Mouse (Mus musculus): Measurements from ENCODE around the gene 2010111I01Rik.
A peak's percentile ranks its signal among the peaks of the same experiment; 100 is the strongest.
"Not testable (repeated sequence)": the region's sequence is repeated elsewhere in the genome, so short reads cannot be mapped to it uniquely, and the experiment has no call there.

The 2010111I01Rik gene

DNA sequence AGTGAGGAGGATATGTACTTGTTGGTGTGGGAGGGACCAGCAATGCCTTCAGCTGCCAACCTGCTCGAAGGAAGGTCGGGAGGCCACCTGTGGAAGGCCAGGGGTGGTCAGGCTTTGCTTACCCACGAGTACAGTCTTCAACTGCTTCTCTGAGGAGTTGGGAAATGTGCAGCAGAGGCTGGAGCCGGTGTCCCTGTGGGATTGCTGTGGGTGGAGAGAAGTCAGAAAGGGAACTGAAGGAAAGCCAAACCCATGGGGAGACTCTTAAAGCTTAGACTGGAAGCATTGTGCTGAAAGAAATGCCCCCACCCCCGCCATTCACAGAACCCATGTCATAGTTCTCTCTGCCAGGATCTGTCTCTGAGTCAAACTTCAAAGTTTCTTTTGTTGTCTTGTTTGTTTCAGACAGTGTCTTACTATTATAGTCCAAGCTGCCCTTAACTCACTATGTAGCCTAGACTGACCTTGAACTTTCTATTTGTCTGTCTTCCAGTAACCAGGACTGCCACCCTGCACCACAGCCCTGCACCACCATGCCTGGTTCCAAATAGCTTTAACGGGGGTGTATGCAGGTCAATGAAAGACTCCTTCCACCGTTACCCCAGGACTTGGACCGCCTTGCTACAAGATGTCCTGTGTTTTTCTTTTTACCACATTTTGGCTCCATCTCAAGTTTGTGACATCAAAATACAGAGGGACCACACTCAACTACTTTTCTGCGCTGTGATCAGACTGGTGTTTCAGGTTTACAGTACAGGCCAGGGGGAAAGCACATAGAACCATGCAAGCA lies 358.8 kb downstream of the 2010111I01Rik start:
- DNase-seq: no peak

DNA sequence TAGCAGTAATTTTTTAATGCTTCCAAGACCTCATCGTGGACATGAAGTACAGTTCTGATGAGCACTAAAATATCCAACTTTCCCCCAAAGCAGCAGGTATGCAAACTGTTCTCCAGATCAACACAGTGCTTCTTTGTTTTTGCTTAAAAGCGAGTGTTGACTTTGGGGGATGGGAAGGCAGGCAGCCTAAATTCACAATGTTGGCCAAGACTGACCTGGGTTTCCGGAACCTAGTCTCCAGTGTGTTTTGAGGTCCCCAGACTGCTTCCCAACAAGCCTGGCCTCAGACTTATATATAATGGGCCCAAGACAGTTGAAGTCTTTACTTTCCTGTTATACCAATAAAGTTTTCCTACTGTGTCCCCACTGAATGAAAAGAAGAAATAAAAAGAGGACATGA lies 359.6 kb downstream of the 2010111I01Rik start:
- no peak for DNase-seq

DNA sequence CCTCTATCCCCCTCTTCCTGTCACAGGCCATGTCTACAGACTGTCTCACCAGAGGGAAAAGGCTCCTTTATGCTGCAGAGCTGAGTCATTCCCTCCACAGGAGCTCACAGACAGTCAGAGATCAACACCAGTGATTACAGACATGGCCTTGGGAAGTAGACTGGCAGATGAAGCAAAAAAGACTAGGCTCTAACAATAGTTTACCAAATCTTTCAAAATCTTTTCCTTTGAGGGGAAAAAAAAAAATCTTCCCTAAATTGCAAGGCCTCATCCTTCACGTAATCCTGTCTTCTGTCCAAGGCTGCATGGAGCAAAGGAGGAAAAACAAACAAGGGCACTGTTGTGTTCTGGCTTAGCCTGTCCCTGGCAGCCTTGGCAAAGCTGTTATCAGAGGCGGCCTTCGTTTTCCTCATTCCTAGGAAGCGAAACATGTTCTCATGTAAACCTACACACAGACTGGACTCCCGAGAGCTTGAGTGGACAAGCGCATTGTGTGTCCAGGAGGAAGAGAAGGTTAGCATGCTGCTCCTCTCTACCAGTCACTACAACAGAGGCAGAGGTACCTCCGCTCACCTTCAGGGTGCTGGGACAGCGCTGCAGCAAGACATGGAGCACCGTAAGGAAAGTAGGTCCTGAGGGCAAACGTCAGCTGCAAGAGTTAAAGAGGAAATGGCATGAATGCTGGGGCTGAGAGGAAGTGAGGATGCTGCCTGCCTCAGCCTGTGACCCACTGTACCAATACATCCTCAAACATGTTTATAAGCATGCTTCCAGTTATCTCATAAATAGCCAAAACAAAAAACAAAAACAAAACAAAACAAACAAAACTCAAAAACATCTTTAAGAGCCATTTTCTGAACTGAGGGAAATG lies 360.5 kb downstream of the 2010111I01Rik start:
- DNase-seq: no peak

DNA sequence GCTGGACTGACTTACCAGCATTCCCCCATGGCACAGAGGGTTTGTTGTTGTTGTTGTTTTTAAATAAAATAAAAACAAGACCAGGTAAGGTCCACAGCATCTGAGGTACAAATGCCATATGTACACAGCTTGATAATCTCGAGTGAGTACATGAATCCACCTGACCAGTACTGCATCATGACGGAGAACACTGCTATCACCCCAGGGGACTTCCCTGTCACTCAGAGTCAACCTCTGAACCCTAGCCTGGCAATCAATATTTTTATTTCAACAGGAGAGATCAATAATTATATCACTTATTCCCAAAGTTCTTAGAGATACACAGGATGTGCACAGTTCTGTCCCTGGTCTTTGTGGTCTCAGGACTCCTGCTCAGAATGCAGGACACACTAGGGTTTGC lies 361.3 kb downstream of the 2010111I01Rik start:
- no peak for DNase-seq

DNA sequence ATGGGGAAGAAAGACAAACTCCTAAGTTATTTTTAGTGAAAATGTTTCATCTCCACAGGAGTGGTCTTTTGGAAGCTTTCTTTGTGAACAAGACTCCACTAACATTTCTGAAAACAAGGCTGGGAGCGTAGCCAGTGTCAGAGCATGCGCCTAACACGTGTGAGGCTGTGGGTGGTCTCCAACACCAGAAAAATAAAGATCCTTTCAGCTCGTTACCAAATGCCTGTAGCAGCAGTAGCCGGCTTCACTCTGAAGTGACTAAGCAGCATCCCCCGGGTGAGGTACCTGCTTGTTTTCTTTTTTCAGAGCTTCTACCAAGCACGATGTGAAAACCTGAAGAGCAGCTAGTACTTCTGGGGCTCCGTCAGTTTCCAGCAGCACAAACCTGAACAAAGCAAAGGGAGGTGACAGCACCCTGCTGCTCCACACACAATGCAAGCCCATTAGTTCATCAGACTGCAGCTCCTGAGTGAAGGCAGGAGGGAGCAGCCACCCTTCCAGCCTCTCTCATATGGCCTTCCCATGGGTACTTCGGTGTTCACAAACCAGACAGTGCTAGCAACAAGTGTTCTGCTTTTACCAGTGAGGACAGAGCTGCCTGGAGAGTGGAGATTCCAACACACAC lies 365.7 kb downstream of the 2010111I01Rik start:
- DNase-seq: no peak

DNA sequence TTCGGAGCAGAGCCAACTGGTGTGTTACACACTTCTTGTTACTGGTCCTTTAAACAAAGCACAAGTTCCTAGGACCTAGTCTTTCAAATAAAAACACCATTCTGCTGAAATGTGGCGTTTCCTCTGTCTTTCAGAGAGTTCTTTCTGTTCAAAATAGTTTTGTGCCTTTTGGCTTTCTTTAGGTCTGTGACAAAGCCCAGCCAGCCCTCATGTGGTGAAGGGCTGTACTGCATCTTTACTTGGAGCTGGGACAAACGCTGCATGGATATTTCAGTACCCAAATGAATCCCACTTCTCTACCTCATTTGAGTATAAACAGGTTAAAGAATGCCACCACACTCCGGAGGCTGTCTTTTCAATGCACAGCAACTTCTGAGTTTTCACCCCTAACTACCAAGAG lies 366.7 kb downstream of the 2010111I01Rik start:
- peak; percentile 78 to 80 for DNase-seq

DNA sequence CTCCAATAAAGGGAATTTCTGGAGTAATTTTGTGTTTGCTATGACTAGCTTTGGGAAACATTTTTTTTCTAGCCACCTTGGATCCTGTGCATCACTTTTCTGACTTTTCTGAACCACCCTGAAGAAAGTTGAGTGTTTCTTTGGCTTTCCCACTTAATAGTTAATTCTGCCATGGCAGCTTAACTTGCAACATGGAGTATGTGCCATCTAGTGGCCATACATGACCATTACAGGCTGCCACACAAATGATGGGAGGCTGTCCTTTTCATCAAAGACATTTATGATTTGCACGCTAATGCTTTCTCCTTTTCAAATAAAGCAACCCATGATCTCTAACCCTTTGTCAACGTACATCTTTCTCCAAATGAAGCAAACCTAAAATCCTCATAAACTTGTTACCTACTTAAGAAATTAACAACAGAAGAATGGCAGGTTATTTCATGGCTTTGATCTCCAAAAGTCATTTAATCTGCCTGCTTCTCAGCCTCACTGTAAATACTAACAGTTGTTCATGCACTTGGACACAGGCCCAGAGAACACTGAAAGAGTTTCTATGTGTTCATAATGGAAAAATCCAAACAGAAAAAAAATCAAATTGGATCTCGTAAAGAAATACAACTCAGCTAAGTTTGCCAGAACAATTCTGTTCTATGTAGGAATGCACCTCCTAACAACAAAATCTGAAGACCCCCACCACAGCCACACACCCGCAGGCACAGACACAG lies 368.0 kb downstream of the 2010111I01Rik start:
- DNase-seq: peak; percentile 78 to 79

DNA sequence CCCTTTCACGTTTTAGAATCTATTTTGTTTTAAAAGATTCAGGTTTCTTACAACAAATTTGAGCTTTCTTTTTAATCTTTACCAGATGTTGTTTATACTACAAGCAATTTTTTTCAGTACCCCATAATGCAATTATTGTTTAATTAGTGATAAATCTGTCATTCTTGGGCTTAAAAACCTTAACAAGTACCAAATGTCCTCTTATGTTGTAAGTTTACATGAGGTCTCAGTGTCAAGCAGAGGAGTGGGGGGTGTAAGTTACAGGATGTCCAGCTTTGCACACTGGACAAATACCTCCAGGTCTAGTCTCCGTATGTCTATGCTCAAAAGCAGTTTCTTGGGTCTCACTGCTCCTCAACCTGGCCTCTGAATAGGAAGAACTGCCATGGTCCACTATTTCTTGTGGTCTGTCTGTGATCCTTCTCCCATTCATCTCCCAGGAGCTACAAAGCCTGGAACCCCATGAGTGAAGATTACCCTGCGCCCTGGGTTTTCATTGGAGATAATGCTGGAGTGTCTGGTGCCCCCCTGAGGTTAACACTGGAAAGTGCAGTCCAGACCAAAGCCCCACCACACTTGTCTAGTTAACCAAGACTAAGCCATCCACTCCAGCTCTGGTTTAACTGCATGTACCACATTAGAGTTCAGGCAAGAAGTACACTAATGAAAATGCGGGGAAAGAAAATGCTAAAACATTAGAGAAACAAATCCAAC lies 370.9 kb downstream of the 2010111I01Rik start:
- DNase-seq: peak; percentile 52 to 60

DNA sequence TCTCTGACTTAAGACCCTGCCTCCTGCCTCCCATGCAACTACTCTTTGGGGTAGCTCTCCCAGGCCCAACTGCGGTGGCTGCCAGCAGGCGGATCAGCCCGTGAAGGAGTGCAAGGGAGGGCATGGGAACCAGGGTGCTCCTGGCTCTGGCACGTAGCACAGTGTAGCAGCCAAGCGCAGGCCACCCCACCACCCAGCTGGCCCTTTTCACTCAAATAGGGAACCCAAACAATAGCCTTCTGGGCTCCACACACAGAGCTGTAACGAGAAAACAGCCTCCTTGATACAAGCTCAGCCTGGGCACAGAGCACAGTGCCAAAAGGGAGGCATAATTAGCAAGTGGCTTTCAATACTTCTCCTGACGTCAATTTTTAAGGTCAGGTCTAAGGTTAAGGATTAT lies 371.6 kb downstream of the 2010111I01Rik start:
- DNase-seq: no peak

DNA sequence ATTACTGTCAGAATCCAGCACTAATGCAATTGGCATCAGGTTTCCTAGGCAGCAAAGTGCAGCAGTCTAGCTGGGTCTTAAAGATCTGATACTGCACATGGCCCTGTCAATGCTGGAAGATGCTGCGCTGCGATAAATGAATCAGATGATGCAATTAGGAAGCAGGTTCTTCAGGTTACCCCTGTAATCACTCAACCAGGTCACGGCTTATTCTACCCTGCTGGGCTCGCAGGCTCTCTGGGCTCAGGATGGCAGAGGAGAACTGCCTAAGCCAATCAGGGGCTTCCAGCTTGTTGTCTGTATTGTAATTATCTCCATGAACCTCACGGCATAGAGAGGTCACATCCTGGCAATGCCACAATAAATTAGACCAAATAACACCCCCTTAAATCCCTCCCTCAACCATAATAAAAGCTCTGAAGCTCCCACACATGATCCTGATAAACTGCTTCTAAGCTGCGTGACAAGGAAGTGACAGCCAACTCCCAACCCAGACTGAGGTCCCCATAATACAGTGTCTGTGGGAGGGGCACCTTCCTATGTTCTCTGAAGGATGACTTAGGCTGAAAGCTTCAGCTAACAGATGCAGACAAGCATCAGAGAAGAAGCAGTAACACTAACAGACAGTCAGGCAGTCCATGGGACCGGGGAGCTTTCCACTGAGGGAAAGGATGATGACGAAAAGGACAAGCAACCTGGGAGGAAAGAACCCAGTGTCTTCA lies 372.7 kb downstream of the 2010111I01Rik start:
- DNase-seq: no peak

DNA sequence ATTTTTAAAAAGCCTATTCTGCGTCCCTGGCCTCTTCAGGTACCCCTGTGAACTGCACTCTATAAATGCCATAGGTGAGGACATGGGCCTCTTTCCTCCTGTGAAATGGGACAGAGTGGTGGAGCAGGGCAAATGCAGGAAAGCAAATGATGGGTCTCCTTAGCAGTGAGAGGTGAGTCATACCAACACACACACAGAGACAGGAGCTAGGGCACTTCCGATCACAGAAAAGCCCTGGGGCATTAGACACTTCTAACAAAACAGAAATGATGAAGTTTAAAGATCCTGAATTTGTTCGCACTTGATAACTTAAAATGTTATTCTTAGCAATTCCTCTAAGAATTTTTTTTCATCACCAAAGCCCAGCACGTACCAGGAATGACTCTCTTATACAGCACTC lies 375.3 kb downstream of the 2010111I01Rik start:
- DNase-seq: no peak

DNA sequence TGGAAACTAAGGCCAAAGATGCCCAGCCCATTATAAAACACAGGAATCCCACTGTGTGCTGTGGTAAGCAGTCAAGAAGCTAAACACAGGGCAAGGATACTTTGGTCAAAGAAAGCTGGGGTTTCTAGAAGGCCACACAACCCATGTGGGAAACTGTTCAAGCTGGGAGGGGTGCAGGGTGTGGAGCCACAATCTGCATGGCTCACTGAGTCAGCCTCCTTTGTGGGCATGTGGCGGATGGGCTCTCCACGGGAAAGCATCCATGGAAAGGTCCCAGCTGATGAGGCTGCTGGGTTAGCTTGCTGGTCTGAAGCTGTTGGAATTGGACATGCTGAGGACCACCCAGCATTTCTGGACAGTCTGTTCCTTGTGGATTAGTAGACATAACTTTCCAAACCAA lies 378.1 kb downstream of the 2010111I01Rik start:
- DNase-seq: no peak

DNA sequence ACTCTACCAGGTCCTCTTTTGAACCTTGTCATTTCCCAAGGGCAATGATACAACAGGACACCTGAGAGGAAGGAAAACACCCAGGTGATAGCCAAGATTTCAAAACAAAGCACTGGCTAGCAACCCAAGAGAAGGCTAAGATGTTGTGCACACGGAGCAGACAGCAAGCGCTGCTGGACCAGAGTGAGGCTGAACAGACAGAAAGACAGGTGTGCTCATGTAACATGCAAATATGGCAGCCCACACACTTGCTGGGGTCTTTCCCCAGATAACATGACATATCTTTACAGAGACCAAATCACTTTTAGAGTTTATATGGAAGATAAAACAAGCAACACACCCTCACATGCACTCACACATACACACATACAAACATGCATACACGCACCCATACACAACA lies 379.8 kb downstream of the 2010111I01Rik start:
- no peak for DNase-seq

DNA sequence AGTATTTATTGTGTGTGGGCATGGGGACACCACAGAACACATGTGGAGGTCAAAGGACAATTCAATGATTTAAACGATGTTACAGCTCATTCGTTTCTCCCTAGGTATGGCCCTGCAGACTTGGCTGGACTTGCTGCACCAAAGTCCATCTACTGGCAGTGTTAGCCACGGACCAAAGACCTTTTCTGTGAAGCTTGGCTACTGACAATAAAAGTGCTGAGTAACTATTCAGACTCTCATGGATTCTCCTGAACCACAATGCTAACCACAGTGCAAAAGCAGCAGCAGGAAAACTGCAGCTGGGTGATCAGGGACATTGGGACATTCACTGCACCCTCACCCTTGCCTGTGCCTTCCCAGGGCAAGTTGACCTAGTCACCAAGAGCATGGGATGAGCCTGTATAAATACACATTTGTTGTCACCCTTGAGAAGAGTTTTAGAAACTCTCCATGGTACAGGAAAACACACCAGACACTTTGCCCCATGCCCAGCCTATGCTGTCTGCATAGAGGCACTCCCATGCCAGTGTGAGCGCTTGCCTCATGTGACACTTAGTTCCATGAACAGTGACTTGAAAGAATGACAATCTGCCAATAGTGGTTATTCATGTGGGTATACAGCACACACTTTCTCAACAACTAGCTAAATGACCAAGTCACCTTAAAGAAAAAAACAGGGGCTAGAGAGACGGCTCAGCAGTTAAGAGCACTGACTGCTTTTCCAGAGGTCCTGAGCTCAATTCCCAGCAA lies 381.0 kb downstream of the 2010111I01Rik start:
- no peak for DNase-seq

DNA sequence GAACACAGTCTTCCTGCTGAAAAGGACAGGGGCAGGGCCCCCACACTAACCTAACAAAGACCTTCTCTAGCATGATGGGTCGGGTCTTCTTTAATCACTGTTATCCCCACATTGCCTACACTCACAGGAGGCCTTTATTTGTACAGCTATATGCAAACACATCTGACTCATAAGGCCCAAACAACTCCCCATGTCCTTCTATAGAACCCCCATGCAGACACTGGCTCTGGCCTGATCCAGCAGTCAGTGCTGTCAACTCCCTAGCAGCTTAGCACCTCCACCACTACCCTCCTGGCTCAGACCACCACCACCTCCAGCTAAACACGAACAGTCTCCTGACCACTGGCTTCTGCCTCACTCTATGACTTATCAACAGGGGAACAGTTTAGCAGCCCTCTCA lies 382.9 kb downstream of the 2010111I01Rik start:
- no peak for DNase-seq

DNA sequence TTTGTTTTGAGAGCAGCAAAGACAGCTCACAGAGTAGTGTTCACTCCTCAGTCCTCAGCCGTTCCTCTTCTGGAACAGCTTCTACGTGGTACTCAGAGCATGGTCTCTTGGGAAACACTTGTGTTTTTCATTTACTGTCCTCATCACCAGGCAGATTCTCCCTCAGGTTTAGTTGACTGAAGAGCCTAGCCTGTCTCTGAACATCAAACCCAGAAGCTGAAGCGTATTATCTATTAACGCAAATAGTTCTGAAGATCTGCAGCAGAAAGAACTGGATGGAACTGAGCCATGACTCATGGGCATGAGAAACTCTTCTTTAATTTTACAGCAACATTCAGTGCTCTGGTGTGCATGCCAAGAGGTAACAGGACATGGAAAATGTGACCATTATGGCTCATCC lies 385.4 kb downstream of the 2010111I01Rik start:
- DNase-seq: no peak

DNA sequence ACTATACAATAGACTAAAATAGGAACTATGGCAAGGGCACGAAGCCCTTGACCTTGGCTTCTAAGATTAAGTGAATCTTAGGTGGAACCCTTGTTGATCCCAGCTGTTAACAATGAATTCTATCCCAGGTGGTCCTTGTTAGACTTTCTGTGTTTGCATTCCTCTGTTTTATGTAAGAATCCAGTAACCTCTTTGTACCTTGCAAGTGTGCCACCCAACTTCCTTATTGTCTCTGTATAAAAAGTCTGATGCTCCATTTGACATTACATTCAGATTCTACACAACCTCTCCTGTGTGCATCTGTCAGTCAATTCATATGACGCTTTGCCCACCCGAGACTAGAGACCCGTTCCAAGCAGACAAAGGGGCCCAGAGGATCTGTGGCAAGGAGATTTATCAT lies 388.6 kb downstream of the 2010111I01Rik start:
- not testable (repeated sequence) for DNase-seq

DNA sequence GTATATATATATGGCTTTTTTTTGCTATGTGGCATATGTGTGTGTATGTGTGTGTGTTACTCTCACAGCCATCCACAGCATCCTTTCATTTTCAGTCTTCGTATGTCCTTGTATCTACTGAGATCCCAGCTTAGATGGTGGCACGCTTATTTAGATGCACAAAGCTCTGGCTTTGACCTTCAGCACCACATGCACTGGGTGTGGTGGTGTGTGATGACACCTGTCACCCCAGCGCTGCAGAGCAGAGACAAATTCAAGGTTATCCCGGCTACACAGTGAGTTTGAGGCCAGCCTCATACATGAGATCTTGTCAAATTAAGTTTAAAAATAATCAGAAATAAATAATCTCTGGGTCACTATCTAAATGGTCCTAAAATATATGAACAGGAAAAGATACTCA lies 391.4 kb downstream of the 2010111I01Rik start:
- no peak for DNase-seq

DNA sequence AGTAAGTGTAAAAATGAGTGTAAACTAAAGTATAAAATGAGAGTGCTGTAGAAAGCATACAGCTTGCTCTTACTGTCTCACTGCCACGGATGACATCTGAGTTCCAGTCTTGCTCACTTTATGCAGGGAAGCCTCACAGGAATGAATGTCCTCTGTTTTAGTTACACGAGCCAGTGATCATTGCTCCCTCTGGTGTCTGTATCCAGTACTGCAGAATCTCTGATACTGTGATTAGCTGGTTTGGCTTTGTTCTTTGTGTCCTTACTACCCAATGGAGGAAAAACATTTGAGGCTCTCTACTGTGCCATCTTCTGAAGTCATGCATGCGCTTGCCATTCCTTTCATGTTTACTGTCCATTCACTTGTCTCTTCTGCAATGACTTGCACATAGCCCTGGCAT lies 391.9 kb downstream of the 2010111I01Rik start:
- peak; percentile 82 to 84 for DNase-seq

DNA sequence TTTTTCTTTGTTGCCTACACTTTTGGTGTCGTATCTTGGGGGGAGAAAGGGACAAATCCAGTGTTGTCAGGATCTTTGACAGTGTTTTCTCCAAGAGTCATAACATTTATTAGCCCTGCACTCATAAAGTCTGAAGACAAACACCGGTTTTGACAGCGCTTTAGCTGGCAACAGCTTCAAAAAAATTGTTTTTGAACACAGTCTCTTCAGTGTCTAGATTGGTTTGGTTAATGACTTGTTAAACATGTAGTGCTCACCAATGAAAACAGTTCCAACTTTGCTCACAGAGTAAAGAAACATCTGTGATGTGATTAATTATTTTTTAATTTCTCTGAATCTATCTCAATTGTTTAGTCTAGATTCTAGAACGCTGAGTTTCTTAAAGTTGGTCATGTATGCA lies 394.7 kb downstream of the 2010111I01Rik start:
- no peak for DNase-seq
